Mouse (Mus musculus) hindbrain, embryonic 13.5 days (tissue): ENCODE measurements around the gene 6430531B16Rik. TPM values are rescaled to one million over a fixed set of nuclear protein-coding genes. Genes with fewer than 3 reads are reported as not detected.

ENCODE experiments used
- ATAC-seq: fragments of 200-750 bp; cut with Nextera tagmentation; 2 replicates; pipeline ENCODE4 v1.8.0; 2017; ENCODE audit warnings: moderate TSS enrichment; ENCODE audit not compliant: low FRiP score
- H3K27ac ChIP-seq: fragments of 300-500 bp; sonication (generic); 2 replicates; pipeline ENCODE4 v1.5.1; 2015; ENCODE audit warnings: inconsistent platforms, mild to moderate bottlenecking, moderate library complexity
- H3K27me3 ChIP-seq: fragments of 300-500 bp; sonication (generic); 2 replicates; pipeline ENCODE4 v1.6.1; 2015; ENCODE audit warnings: mild to moderate bottlenecking, inconsistent platforms
- H3K36me3 ChIP-seq: fragments of 300-500 bp; sonication (generic); 2 replicates; pipeline ENCODE4 v1.6.1; 2015; ENCODE audit warnings: mild to moderate bottlenecking, inconsistent platforms
- H3K4me1 ChIP-seq: fragments of 300-500 bp; sonication (generic); replicated peaks from 2 replicates; pipeline ENCODE4 v1.6.1; 2015; ENCODE audit warnings: inconsistent platforms
- H3K4me2 ChIP-seq: fragments of 300-500 bp; sonication (generic); 2 replicates; pipeline ENCODE4 v1.6.1; 2015; ENCODE audit warnings: inconsistent platforms, mild to moderate bottlenecking, moderate library complexity
- H3K4me3 ChIP-seq: fragments of 300-500 bp; sonication (generic); 2 replicates; pipeline ENCODE4 v1.5.1; 2015; ENCODE audit warnings: mild to moderate bottlenecking, inconsistent platforms
- H3K9ac ChIP-seq: fragments of 300-500 bp; sonication (generic); 2 replicates; pipeline ENCODE4 v1.6.1; 2015; ENCODE audit warnings: mild to moderate bottlenecking, inconsistent platforms
- H3K9me3 ChIP-seq: fragments of 300-500 bp; sonication (generic); 2 replicates; pipeline ENCODE4 v1.6.1; 2016; ENCODE audit warnings: inconsistent platforms
- WGBS: fragments of 180-500 bp; shearing (Covaris S2); methylation state at CpG from one replicate; pipeline ENCODE4 v1.1.7; 2015; 5-methylcytosine and 5-hydroxymethylcytosine counted together
- polyA plus RNA-seq: library from polyadenylated mRNA; unstranded; fragments of >200 nt; fragmentation: Nextera tagmentation; extraction: Ambion mirVana; gene quantifications from 2 replicates; pipeline ENCODE4 v1.2.1, GENCODE M21; 2015

The 6430531B16Rik gene
- polyA plus RNA-seq, 1 experiment from 2014 or later: 1.2 TPM

DNA sequence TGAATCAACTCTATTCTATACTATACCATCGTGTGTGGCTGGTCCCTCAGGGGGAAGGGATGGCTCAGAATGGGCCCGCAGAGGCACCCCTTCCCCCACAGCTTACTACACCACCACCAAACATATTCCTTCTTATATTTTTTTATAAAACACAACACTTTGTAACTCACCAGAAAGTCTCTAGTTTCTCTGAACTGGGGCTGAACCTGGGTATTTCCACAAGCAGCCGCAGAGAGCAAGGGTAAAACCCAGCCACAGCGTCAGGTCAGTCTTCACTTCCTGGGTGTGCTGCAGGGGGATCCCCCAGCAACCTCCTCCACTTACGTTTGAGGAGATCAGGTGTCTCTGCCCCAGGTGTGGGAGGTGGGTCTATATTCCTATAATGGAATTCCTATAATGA, 10.1 kb downstream of the 6430531B16Rik start:
- Histone ChIP-seq H3K9ac (no peak overlapping the region), H3K27me3 (no peaks in the 10 kb centered on the region), H3K36me3 (no peaks in the 10 kb centered on the region), H3K4me2 (no peak overlapping the region), H3K27ac (no peak overlapping the region), H3K4me3 (no peak overlapping the region), H3K9me3 (no peaks in the 10 kb centered on the region), H3K4me1 (no peaks in the 10 kb centered on the region)
- ATAC-seq: no peak
- 45% methylated on average over 5 of the region's 5 CpGs for WGBS

DNA sequence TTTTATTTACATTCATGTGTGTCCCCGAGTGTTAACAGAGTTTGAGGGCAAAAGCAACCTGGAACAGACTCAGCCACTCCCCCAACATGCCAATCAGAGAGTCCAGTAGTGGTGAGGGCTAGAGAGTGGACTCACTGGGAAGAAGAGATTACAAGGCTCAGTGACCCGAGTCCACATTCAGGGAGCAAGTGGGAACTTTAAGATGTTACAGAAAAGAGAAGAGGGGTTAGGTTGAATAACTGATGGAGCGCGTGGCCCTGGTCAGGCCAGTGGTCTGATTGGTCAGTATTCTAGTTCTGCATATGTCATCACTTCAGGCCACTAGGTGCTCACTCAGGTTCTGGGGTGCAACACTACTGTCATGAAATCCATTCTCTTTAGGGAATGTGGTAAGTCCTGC, 11.4 kb downstream of the 6430531B16Rik start:
- Histone ChIP-seq H3K36me3 (no peaks in the 10 kb centered on the region), H3K9ac (no peak overlapping the region), H3K4me1 (no peaks in the 10 kb centered on the region), H3K4me3 (no peak overlapping the region), H3K27me3 (no peaks in the 10 kb centered on the region), H3K4me2 (no peak overlapping the region), H3K27ac (no peak overlapping the region), H3K9me3 (no peaks in the 10 kb centered on the region)
- no peak for ATAC-seq
- 12% methylated on average over 4 of the region's 4 CpGs for WGBS

DNA sequence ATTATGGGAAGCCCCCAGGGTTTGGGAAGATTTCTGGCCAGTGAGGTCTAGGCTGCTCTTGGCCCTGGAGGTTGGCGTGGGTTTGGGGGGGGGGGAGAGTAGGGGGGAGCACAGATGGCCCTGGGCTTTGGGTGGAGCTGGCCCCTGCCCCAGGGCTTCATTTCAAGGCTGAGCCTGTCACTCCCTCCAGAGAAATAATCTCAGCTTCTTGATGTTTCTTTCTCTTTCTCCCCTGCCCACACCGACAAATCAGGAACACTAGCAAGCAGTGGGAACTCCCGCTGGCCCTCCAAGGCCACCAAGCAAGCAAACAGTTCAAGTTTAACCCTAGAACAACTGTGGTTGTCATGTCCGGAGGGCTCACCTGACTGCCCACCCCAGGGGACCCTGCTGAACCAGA, 14.7 kb downstream of the 6430531B16Rik start:
- H3K36me3 ChIP-seq: no peaks in the 10 kb centered on the region
- H3K27ac ChIP-seq: no peak overlapping the region
- no peak overlapping the region for H3K4me2 ChIP-seq
- H3K27me3 ChIP-seq: 0 out of 2 replicates have a peak, but pooled peaks cover 1% of the 10 kb centered on the region
- no peak overlapping the region for H3K4me3 ChIP-seq
- no peak overlapping the region for H3K9ac ChIP-seq
- 62% methylated on average over 4 of the region's 4 CpGs for WGBS
- ATAC-seq: no peak
- H3K9me3 ChIP-seq: no peaks in the 10 kb centered on the region
- H3K4me1 ChIP-seq: no peaks in the 10 kb centered on the region

DNA sequence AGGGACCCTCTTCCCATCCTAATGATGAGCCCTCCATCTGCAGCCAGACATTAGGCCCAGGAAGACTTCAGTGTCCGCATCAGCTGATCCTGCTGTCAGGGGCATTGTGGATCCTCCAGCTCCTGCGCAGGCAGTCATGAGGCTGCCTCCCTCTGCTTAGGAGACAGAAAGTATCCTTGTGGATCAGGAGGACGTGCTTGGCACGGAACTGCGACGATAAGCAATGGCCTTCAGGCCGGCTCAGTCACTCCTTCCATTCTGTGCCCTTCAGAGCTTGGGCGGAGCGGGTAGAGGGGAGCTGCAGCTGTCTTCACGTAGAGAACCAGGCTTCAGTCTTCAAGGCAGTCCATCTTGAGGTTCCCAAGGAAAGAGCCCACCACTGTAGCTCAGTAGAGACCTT, 17.4 kb downstream of the 6430531B16Rik start:
- no peaks in the 10 kb centered on the region for H3K9me3 ChIP-seq
- no peak overlapping the region for H3K9ac ChIP-seq
- ATAC-seq: no peak
- H3K4me2 ChIP-seq: no peak overlapping the region
- WGBS: 91% methylated on average over 10 of the region's 10 CpGs
- peaks cover 6% of the 10 kb centered on the region; the same call in 1 of the 2 replicates for H3K4me1 ChIP-seq
- H3K36me3 ChIP-seq: no peaks in the 10 kb centered on the region
- peaks cover 17% of the 10 kb centered on the region; the same call in 1 of the 2 replicates for H3K27me3 ChIP-seq
- no peak overlapping the region for H3K27ac ChIP-seq
- H3K4me3 ChIP-seq: no peak overlapping the region

DNA sequence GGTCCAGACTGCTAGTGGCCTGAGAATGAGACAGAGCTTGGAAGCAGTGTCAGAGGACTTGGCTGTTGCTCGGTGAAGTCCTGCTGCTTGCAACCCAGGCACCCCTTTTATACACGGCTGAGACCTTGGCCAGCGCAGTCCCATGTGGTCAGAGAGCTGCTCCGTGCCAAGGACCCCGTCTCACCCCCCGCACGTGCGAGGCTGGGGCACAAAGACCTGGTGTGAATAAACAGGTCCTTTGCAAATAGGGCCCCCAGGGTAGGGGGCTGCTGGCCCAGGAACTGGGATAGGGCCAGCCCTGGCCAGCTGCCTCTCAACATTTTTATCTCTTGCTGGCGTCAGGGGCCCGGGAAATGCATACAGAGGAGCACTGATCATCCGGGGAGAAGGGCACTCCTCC, 20.6 kb downstream of the 6430531B16Rik start:
- Histone ChIP-seq H3K4me2 (no peak overlapping the region), H3K9me3 (no peaks in the 10 kb centered on the region), H3K27me3 (peaks cover 26% of the 10 kb centered on the region), H3K4me3 (no peak overlapping the region), H3K4me1 (peaks cover 6% of the 10 kb centered on the region; the same call in 1 of the 2 replicates), H3K27ac (no peak overlapping the region), H3K36me3 (no peaks in the 10 kb centered on the region), H3K9ac (0 out of 2 replicates have a peak overlapping the region, but pooled peaks have one; percentile 24)
- ATAC-seq: peak; percentile 57; the same call in 1 of the 2 replicates
- WGBS: 38% methylated on average over 11 of the region's 11 CpGs

DNA sequence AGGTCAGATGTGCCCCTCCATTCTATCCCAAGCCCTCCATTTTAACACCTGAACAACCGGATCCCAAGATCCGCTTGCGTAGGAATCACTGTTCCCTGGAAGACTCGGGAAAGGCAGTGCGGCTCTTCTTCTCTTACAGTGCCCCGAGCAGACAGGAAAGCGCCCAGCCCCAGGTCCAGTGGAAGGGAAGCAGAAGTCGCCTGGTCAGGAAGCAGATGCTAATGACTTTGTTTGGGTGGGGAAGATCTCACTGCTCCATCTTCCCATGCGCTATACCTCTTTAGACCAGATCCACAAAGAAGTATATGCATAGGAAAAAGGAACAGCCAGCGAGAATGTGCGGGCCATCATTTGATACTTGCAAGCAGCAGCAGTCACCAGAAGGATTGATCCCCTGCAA, 21.1 kb downstream of the 6430531B16Rik start:
- H3K4me3 ChIP-seq: no peak overlapping the region
- H3K9me3 ChIP-seq: no peaks in the 10 kb centered on the region
- peaks cover 27% of the 10 kb centered on the region for H3K27me3 ChIP-seq
- H3K36me3 ChIP-seq: no peaks in the 10 kb centered on the region
- peaks cover 6% of the 10 kb centered on the region; the same call in 1 of the 2 replicates for H3K4me1 ChIP-seq
- 65% methylated on average over 11 of the region's 11 CpGs for WGBS
- ATAC-seq: no peak
- no peak overlapping the region for H3K4me2 ChIP-seq
- no peak overlapping the region for H3K27ac ChIP-seq
- no peak overlapping the region for H3K9ac ChIP-seq

DNA sequence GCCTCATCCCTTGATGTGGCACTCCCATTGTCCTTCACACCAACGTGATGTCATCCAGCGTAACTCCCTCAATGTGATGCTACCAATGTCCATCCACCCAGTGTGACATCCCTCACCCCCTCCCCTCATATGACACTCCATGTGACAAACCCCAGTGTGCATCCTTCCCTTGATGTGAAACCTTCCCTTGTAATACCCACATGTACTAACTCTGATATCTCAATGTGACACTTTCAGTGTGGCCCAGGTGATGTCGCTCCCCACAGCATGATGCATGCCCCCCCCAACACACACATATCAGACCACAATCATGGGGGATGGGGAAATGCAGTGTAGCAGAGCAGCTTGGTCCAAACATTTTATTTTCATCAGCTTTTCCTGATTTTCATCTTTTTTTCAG, 21.9 kb downstream of the 6430531B16Rik start:
- no peak overlapping the region for H3K4me2 ChIP-seq
- no peaks in the 10 kb centered on the region for H3K9me3 ChIP-seq
- no peak overlapping the region for H3K27ac ChIP-seq
- H3K4me3 ChIP-seq: no peak overlapping the region
- H3K27me3 ChIP-seq: peaks cover 35% of the 10 kb centered on the region
- ATAC-seq: no peak
- no peak overlapping the region for H3K9ac ChIP-seq
- H3K36me3 ChIP-seq: no peaks in the 10 kb centered on the region
- WGBS: 83% methylated on average over 3 of the region's 3 CpGs
- H3K4me1 ChIP-seq: peaks cover 6% of the 10 kb centered on the region; the same call in 1 of the 2 replicates

DNA sequence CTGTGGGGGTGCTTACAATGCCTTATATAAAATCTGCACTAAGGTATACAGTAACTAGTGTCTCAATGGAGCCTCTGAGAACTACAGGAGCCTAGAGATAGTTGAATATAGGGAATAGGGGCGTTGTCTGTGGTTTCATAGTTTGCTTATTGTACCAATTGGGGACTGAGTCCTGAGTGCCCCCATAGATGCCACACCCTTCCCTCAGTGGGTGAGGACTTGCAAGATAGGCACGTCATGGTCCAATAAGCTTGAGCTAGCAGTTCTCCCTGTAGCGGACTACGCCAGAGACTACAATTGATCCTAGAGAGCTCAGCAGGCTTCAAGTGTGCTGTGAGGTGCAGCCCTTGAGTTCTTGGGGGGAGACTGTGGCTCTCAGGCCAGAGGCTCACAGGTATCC, 23.1 kb downstream of the 6430531B16Rik start:
- 90% methylated on average over 4 of the region's 4 CpGs for WGBS
- ATAC-seq: no peak
- Histone ChIP-seq H3K4me2 (no peak overlapping the region), H3K4me1 (peaks cover 13% of the 10 kb centered on the region), H3K9ac (no peak overlapping the region), H3K36me3 (no peaks in the 10 kb centered on the region), H3K4me3 (no peak overlapping the region), H3K27ac (no peak overlapping the region), H3K9me3 (no peaks in the 10 kb centered on the region), H3K27me3 (peaks cover 46% of the 10 kb centered on the region)

DNA sequence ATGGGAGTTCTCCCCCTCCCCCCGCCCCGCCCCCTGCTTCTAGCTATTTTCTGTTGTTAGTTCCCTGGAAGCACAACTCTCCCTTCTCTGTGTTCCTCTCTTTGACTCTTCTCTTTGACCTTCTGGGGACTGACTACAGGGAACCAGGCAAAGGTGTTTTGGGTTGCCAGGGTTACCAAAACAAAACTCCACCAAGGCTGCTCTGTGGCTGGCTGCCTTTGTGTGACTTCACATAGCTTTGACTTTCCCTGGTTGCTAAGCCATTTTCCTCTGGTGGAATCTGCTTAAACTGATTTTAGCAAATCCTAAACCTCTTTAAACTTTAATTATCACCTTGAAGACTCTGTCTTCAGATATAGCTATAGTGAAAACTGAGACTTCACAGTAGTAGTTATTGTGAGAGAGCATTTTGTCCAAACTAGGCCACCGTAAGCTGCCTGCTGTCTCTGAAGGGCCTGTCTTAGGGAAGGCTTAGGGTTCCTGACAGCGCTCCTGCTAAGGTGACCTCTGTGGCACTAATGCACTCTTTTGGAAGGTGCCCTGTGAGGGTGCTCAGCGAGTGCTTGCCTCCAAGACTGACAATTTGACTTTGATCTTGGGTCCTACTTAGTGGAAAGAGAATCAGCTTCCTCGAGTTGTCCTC, 26.4 kb downstream of the 6430531B16Rik start:
- Histone ChIP-seq H3K36me3 (no peaks in the 10 kb centered on the region), H3K9ac (no peak overlapping the region), H3K27ac (no peak overlapping the region), H3K27me3 (peaks cover 66% of the 10 kb centered on the region), H3K4me2 (no peak overlapping the region), H3K4me3 (no peak overlapping the region), H3K4me1 (peaks cover 17% of the 10 kb centered on the region), H3K9me3 (no peaks in the 10 kb centered on the region)
- ATAC-seq: no peak
- 51% methylated on average over 6 of the region's 6 CpGs for WGBS

DNA sequence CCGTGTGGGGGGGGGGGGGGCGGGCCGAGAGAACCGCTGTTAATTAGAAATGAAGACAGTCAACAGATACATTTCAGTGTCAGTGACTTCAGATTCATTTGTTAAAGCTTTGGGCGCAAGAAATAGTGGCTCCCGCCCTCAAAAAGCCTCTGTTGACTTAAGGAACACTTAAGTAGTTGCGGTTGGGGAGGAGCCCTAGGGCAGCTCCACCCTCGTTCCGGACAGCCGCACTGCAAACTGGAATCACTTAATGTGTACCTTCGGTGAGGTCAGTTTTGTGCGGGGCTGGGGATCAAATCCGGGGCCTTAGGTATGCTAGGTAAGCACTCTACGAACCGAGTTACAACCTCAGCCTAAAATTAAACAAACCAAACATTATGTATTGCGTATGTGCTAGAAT, 27.5 kb downstream of the 6430531B16Rik start:
- no peak overlapping the region for H3K9ac ChIP-seq
- H3K4me3 ChIP-seq: peak overlapping the region; percentile 42
- 10% methylated on average over 15 of the region's 16 CpGs for WGBS
- no peak overlapping the region for H3K27ac ChIP-seq
- H3K27me3 ChIP-seq: peaks cover 72% of the 10 kb centered on the region
- no peaks in the 10 kb centered on the region for H3K36me3 ChIP-seq
- peaks cover 17% of the 10 kb centered on the region for H3K4me1 ChIP-seq
- ATAC-seq: no peak
- H3K4me2 ChIP-seq: peak overlapping the region; percentile 70
- no peaks in the 10 kb centered on the region for H3K9me3 ChIP-seq

DNA sequence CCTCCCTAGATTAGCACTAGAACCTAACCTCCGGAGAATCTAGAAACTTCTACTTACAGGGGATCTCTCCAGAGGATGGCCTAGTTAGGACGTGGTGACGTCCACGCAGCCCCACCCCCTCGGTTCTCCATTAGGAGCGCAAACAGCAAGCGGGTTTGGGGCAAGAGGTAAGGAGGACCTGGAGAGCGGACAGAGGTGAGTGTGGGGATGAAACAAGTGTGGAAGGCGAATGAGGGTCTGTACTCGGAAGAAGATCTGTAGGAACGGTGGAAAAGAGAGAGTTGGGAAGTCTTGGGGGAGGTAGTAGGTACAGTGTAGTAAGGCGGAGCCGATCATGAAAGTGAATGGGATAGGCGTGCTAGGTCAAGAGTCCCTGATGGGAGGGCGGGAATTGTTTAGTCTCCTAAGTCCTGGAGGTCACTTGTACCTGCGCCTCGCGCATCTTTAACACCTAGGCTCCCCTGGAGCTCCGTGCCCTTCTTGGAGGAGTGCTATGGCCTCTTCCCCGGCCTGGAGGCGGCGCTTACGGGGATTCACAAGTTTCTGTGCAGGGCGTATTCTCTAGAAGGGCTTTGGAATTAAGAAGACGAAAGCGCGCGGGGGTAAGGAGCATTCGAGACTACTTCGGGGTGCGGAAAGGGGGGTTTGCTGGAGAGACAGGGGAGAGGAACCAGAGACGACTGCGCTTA, 28.1 kb downstream of the 6430531B16Rik start:
- H3K4me3 ChIP-seq: peak overlapping the region; percentile 42
- H3K27ac ChIP-seq: no peak overlapping the region
- H3K36me3 ChIP-seq: no peaks in the 10 kb centered on the region
- H3K9me3 ChIP-seq: no peaks in the 10 kb centered on the region
- under 1% methylated on average over 33 of the region's 33 CpGs for WGBS
- H3K9ac ChIP-seq: peak overlapping the region; percentile 60
- peak overlapping the region; percentile 70 for H3K4me2 ChIP-seq
- peaks cover 76% of the 10 kb centered on the region for H3K27me3 ChIP-seq
- H3K4me1 ChIP-seq: peaks cover 17% of the 10 kb centered on the region
- peak; percentile 72 for ATAC-seq

DNA sequence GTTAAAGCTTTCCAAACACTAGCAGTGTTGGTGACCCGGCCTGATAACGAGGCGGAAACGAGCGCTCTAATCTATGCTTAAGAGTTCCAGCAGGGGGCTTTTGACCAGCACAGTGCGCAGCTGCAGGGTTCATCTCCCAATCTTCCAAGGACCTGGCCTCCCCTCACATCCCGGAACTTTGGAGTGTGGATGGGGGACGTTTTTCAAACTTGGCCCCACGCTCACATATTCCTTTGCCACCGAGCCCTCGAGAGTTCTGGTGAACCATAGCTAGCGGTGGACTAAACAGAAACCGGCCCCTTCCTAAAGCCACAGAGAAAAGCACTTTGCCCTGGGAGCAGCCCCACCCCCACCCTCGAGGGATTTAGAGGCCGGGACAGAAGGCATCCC, 28.7 kb downstream of the 6430531B16Rik start:
- Histone ChIP-seq H3K4me2 (peak overlapping the region; percentile 70), H3K27me3 (peaks cover 81% of the 10 kb centered on the region), H3K36me3 (no peaks in the 10 kb centered on the region), H3K27ac (no peak overlapping the region), H3K9me3 (no peaks in the 10 kb centered on the region), H3K9ac (peak overlapping the region; percentile 60; the same call in 1 of the 2 replicates), H3K4me1 (peaks cover 17% of the 10 kb centered on the region), H3K4me3 (peak overlapping the region; percentile 42)
- 2% methylated on average over 15 of the region's 15 CpGs for WGBS
- ATAC-seq: peak; percentile 75

DNA sequence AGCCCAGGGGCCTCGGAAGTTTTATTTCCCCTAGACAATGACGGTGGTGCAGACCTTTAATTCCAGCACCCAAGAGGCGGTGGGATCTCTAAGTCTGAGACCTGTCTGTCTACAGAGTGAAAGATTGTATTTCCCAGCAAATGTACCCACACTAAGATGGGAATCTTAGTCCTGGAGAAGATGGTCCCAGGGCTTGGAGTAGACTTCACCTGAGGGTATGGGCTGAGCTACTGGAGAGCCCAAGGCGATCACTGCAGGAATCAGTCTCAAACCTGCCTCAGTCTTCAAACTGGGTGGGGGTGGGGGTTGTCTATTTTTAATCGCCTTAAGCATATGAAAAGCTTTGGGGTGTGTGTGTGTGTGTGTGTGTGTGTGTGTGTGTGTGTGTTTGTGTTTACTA, 32.5 kb downstream of the 6430531B16Rik start:
- no peaks in the 10 kb centered on the region for H3K9me3 ChIP-seq
- no peak overlapping the region for H3K4me2 ChIP-seq
- ATAC-seq: no peak
- peaks cover 29% of the 10 kb centered on the region for H3K4me1 ChIP-seq
- no peak overlapping the region for H3K9ac ChIP-seq
- 25% methylated on average over 5 of the region's 5 CpGs for WGBS
- H3K27ac ChIP-seq: no peak overlapping the region
- no peaks in the 10 kb centered on the region for H3K36me3 ChIP-seq
- peaks cover 99% of the 10 kb centered on the region for H3K27me3 ChIP-seq
- no peak overlapping the region for H3K4me3 ChIP-seq
